Mouse (Mus musculus): ENCODE data around the gene Snrnp25.

Snrnp25 gene

DNA sequence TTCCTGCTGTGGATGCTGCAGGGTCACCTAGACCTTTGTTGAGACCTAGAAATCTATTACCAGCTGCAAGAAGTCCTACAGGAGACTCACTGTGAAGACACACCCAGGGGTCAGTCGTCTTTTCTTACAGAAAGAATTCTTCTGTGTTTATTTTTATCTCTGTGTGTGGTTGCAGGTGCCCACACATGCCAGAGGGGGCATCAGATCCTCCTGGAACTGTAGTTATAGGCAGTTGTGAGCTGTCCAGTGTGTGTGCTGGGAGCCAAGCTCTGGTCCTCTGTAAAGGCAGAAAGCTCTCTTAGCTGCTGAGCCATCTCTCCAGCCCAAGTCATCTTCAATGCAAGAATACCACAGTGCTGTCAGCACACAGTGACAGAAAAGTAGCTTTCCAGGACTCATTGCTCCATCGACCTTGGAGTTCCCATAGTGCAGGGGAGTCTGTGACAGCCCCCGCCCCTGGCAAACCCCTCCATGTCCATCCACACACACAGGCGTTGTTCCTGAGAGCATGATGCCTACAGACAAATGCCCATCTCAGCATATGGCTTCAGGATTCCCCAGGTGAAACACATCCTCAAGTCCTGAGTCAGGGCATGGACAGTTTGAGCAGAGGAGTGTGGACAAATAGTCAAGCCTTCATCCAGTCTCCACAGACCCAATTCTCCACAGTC, 18.2 kb downstream of the Snrnp25 start:
- in situ Hi-C loops (cut with MboI, MseI): no loop called here

DNA sequence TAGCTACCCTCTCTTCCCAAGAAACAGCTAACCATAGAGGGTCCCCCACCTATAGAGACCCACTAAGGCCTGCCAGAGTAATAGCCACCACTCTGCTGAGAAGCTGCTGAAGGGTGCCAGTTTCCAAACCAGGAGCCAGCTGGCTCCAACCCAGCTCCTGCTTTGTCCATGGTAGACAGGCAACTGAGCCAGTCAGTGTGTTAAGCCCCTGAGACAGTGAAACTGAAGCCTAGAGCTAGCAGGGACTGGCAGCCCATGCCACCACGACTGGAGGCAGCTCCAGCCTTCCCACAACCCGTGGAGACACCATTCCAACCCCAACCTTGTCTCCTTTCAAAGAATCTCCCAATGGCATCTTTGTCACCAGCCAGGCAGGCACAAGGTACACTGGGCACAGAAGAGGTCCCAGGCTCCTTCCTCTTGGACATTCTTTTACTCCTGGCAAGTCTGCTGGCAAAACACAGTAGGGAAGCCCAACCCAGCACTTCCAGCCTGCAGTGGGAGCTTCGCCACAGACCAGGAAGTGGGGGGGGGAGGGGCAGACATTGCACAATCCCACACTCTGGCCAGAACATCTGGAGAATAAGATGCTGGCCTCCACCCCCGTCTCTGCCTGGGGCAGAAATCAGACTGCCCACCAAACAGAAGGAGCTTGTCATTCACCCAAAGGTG, 19.4 kb downstream of the Snrnp25 start:
- in situ Hi-C loops (cut with MboI, MseI): no loop called here

DNA sequence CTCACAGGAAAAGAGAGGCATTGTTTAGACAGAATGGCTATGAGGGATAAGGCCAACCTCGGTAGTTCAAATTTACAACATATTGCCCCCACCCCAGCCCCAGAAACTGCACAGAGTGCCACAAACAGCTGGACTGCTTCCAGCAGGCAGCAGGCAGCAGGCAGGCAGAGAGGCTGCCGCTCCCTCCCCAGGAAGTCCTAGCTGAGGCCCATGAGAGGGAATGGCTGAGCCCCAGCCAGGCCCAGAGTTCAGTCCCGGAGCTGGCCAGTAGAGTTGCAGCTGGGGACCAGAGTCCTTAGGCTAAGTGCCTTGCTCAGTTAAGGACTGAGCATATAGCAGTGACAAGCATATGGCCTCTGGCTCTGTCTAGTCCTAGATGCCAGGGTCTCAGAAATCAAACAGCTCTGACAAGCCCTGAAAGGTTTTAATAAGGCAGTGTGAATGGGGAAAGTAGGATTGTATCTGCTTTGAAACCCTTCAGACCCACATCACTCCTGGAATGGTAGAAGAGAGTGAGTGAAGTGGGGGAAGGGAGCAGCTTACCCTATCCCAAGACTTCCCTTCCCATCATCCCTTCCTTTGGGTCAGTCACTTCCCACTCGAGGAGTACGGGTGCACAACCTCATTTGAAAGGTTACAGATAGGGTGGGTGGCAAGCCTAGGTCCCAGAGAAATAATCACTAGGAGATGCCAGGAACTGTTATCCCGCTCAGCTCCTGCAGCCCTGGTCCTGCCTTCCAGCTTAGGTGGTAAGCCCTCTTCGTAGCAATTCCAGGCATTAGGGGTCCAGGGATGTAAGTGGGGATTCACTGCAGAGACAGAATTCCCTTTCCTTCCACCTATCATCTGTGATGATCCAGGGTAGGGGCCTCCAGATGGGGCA, 20.2 kb downstream of the Snrnp25 start:
- in situ Hi-C loops (cut with MboI, MseI): no loop called here

DNA sequence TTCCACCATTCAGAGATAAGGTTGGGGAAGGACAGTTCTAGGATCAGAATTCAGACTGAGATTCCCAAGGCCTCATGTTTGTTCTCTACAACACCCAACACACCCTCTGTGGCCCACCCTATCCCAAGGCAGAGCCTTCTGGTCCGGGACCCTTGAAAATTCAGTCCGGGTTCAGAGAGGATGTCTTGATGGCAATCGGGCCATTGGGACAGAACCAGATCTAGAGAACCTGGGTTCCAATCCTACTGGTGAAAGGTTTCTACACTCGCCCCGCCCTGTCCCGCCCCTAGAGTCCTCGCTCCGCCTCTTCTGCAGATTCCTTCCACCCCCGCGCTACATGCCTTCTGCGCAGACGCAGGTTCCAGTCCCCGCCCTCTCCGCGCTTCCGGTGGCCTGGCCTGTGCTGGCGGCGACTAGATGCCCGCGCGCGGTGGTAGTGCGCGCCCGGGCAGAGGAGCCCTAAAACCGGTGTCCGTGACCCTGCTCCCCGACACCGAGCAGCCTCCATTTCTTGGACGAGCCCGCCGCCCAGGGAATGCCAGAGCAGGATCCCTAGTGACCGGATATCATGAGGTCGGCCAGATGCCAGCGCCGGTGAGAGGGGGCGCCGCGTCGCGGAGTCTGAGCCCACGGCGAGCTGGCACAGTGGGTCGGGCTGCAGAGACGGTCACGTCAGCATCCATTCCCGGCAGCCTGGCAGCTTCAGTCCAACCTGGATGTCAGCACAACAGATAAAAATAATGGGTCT, 21.1 kb downstream of the Snrnp25 start, which contains the start of gene Mpg:
Gene Mpg (plus strand): TSS at position 382 of the 748 bp plus-strand sequence.
- in situ Hi-C loops (cut with MboI, MseI): no loop called here

DNA sequence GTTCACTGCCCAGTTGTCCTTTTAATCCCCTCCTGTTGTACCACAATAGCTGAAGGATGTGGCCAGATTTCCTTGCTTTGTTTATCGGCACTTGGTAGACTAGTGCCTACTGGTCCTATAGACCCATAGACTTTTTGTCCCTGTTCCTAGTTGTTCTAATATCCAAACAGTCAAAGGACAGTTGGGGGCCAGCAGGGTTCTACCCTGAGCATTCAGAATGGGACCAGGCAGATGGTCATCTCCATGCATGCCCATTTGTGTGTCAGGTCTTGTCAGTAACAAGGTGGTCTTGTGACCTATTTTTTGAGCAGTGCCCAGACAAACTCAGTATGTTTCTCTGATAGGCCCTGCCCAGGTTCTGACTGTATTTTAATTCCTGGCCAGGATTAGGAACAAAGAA, 21.8 kb downstream of the Snrnp25 start:
- in situ Hi-C loops (cut with MboI, MseI): no loop called here

DNA sequence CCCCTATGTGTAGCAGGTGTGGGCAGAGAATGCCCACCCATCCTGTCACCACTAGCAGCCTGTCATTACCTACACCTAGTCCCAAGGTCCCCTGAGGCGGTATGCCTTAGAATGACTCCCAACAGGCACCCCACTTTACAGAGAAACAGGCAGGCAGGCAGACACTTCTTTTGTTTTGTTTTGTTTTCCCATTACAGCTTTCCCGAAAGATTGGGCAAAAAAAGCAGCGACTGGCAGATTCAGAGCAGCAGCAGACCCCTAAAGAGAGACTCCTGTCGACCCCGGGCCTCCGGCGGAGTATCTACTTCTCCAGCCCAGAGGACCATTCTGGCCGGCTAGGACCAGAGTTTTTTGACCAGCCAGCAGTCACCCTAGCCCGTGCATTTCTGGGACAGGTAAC, 22.3 kb downstream of the Snrnp25 start:
- in situ Hi-C loops (cut with MboI, MseI): no loop called here

DNA sequence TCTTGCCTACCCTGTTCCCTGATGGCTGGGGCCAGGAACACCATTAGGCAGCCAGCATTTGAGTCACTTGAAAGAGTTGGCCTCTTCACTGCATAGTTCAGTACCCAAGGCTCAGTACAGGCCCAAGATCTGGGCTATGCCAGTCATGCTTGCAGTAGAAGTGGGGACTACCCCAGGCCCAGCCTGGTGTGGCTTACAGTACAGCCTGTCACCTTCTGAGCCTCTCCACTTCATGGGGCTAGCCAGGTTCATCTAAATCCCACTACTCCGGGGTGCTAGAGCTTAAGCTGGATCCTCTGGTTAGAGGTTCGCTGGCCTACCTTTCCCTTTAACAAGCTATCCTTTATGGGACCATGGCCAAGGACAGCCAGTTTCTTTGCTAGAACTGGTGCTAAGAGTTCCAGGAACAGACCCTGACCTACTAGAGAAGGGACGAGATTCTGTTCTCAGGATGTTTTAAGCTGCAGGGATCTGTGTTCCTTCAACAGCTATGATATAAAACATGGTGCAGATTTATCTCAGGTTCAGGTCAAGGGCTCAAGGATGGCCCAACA, 23.2 kb downstream of the Snrnp25 start:
- in situ Hi-C loops (cut with MboI, MseI): no loop called here

DNA sequence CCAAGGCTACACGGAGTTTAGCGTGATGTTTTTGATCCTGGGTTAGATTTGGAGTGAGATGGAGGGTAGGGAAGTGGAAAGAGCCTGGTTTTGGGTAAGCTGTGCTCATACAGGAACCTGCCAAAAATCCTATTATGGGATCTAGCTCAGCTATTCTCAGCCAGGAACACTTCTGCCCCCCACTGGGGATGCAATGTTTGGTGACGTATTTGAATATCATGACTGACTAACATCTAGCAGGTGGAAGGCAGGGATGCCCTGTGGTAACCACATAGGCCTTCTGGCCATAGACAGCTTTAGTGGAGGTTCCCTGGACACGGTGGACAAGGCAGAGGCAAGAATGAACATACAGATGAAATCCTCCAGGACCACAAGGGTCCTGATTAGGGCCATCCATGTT, 25.0 kb downstream of the Snrnp25 start:
- in situ Hi-C loops (cut with MboI, MseI): no loop called here

DNA sequence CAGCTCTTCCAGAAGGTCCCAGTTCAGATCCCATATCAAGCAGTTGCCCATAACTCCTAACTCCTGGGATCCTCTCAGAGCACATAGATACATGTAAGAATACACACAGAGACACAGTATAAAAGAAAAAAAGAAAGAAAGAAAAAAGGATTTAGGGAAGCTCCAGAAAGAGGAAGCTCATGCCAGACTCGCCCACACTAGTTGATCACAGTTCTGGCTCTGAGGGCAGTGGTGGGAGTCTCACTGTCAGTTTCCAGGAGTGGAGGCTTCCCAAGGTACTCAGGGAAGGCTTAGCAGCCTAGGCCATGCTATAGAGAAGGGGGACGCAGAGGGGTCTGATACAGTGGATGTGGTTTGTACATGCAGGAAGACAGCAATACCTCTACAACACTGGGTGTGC, 25.9 kb downstream of the Snrnp25 start:
- in situ Hi-C loops (cut with MboI, MseI): no loop called here

DNA sequence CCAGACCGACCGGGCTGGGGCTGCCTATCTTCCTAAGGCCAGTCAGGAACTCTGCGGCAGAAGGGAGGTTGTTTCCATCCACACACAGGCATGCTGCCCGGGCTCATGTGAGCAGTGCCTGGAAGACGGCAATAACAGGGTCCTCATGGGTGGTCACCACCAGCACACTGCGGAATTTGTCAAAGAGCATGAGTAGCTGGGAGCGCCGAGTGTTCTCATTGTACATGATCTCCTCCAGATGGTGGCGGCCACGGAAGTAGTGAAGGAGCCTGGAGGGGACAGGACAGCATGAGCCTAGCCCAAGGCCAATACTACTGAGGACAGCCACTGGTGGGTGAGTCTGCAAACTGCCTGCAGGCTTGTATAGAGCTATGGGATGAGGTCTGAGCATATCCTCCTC, 27.6 kb downstream of the Snrnp25 start:
- in situ Hi-C loops (cut with MboI, MseI): no loop called here

DNA sequence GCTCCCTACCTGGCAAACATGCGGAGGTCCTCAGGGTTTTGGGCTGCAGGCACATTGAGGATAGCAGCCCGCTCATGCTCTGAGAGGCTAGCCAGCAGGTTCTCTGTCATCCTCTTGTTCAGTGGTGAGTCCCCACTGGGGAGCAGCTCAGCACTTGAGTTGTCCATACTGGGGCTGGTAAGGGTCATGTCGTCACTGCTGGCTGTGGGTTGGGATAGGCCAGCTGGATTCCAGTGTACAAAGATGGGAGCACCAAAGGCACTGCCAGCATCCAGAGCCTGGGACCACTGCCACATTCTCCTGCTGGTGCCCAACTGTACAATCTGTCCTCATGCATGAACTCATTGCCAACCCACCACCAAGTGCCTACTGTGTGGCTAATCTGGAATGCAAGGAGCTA, 28.7 kb downstream of the Snrnp25 start:
- in situ Hi-C loops (cut with MboI, MseI): no loop called here

DNA sequence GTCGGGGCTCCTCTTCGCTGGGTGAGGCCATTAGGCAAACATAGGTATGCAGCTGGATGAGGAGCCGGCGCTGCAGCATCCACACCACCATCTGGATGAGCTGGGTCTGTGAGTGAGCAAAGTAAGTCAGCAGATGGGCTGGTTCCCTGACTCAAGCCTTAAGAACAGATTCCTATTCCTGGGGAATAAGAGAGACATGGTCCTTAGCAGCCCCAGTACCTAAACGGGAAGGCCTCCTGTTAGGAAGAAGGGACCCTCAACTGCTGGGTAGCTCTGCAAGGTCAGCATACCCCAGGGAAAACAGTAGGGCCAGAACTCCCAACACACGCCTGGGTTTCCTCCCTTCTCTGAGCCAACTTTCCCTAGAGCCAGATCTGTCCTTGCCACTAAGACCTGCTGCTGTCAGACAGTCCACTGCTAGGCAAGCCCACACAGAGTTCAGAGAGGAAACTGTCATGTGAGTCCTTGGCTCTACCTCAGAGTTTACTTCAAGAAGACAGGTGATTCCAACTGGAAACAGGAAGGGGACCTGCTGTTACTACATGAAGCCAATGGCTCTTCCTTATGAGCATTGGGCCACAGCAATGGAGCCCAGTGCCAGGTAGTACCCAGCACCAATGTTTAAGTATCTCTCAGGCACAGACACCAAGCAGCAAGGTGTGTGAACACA, 29.7 kb downstream of the Snrnp25 start:
- in situ Hi-C loops (cut with MboI, MseI): no loop called here

DNA sequence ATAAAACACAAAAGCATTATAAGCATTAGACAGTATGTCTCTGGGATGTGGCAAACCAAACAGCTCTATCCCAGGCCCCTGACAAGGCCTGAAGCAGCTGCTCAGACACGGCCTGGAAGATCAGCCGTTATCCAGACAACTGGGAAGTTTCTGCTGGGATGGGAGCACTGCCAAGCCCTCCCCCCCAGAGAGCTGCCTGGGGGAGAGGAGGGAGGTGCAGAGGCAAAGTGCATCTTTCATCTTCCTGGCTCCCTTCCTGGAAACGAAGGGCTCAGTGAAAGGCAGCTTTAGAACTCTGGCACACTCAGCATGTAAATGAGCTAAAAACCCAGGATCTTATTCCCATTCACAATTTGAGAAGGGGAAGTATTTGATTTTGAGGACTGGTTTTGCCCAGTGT, 30.4 kb downstream of the Snrnp25 start:
- in situ Hi-C loops (cut with MboI, MseI): no loop called here

DNA sequence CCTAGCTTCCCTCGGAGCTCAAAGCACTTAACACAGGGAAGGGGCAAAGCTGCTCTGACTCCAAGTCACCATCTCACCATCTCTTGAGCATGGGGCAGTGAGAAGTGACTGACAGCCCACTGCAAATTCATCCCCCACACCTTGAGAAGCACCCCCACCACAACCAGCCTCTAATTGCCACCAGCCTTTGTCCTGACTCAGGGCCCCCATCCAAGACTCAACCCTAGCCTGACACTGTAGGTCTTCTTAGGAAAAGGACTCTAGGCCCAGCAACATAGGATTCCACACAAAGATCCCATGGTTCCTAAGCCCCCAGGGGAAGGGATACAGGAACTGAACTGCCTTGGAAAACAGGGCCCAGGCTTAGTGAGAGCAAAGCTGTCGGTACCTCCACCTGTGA, 30.9 kb downstream of the Snrnp25 start:
- in situ Hi-C loops (cut with MboI, MseI): no loop called here

DNA sequence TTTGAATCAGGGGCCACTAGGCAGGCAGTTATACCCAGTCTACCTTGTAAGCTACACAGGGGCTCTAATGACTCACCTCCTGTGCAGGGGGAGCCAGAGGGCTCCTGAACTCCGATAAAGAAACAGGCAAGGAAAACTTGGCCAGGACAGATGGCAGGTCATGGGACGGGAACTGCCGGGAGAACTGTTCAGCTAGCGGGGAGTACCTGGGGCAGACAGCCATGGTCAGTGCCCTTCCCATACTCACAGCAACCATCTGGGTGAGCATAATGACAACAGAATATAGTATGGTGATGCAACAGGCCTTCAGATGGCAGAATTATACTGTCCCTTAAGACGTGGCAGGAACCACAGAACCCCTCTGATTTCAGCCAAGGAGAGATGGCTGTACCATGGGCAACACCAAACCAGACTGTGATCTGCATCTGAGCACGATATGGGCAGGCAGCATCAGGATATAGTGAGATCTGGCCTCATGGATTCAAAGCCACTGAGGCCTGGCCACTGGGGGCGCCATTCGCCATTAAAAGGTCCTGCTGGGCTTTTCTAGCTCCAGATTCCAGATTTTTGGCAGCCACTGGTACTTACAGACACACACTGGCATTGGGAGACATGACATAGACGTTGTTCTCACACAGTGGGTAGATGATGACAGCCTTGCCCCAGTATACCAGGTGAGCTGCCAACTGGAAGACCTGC, 31.6 kb downstream of the Snrnp25 start:
- in situ Hi-C loops (cut with MboI, MseI): no loop called here

DNA sequence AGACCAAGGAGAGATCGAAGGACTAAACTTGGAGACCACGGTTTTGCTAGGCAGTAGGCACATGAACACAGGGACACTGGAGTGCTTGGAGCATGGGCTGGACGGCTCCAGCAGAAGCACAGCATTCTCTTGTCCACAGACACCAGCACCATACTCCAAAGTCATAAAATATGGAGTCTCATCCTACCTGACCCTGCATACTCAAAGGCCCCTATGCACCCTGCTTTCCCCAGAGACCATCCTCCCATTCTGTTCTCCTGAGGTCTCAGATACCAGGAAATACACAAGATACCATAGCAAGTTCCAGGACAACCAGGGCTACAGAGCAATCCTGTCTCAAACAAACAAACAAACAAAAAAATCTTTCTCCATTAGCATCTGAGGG, 32.2 kb downstream of the Snrnp25 start:
- in situ Hi-C loops (cut with MboI, MseI): no loop called here

DNA sequence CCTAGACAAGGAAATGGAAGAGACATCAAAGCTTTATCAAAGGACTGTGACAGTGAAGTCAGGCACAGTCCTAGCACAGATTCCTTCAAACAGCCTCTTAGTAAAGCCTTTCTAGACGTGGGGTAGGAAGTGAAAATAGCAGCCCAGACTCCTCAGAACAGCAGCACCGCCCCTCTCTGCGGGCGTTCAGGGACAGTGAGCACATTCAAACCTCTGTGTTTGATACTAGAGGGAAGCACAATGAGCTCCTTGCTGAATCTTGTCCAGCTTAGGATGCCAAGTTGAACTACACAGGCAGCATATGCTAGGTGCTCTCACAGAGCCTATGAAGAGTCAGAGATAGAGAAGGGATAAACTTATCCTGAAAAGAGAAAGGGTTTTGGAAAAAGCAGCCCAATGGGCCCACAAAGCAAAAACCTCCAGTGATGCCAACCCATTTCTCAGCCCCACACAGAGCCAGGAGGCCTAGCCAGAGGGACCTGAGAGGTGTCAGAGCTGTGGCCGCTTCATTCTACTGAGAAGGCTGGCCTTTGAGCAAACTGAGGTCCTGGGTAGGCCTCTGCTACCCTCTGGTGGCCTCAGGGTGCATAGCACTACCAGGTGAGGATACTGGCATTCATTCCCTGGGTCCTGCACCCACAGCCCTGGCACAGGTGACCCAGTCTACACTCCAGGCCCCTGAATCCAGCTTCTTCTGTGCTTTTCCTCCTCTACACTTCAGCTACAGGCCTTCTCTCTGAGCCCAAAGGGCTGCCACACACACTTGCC, 33.1 kb downstream of the Snrnp25 start:
- in situ Hi-C loops (cut with MboI, MseI): no loop called here

DNA sequence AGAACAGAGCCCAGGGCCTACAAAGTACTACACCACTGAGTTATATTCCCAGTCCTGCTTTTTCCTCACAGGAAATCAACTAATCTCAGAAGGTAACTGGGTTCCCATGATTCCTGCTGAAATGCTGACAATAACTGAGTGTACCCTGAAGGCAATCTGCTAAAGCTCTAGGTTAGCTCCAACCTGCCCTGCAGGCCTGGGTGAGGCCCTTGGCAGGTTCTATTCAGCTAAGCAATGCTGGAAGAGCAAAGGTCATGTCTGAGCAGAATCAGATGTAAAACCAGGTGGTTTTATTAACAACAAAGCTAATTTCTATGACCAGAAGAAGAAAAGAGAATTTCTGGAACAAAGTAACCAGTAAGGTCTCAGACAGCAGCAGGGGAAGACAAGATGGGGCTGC, 36.2 kb downstream of the Snrnp25 start:
- in situ Hi-C loops (cut with MboI, MseI): no loop called here

DNA sequence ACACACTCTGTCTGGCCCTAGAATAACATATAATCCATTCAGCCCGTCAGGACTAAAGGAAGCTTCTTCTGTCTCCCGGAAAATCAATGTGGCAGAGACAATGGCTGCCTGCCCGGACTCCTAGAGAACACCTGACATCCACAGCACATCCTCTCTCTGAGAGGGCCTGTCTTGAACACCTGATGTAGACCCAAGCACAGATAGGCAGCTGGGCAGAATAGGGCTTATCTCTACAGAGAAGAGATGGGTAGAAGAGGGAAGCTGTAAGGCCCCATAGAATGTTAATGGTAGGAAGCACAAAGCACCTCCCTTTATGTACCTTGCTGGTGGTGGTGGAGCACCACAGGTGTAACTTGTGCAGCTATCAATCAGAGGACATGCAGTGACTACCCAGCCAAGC, 37.0 kb downstream of the Snrnp25 start:
- in situ Hi-C loops (cut with MboI, MseI): no loop called here
